Mouse (Mus musculus) c-Kit-positive CD71-negative TER-119-negative erythroid progenitor cells, embryonic 14.5 days (primary cell): Measurements from ENCODE around the gene Gm10134.

Experiments
- DNase-seq: peaks from one replicate; pipeline ENCODE4 v3.0.0-alpha.2; 2013; ENCODE audit warnings: low read depth

The Gm10134 gene

DNA sequence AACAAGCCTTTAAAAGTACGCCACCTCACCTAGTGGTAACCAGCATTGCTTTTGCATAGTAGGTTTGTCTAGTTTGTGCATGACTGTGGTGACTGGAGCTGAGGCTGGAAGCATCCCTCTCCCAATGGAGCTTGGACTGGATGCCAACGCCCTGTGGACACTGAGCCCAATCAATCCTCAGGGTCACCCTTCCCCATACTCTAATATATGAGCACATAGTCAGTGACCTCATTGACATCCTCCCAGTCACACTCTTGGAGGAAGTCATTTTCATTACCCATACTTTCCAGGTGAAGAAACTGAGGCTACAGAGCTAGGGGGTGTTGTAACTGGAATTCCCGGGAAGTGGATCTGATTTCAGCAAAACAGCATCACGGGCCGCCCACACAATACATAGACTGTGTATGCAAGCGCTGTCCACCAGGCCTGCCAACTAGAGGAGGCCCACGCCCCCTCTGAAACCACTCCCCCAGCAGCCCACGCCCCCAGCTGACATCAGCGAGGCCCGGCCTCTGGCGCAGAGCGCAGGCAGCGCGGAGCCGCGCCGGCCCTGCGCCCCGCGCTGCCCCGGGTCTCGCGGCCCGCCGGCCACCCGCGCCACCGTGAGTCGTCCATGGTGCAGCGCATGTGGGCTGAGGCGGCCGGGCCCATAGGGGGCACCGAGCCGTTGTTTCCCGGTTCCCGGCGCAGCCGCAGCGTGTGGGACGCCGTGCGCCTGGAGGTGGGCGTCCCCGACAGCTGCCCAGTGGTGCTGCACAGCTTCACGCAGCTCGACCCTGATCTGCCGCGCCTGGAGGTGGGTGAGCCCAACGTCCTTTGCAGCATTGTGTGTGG lies 27.3 kb downstream of the Gm10134 start:
- peak; percentile 70 for DNase-seq

GRCm38 (mm10) chr2:28533901-28534435 lies 28.1 kb downstream of the Gm10134 start:
- no peak for DNase-seq

DNA sequence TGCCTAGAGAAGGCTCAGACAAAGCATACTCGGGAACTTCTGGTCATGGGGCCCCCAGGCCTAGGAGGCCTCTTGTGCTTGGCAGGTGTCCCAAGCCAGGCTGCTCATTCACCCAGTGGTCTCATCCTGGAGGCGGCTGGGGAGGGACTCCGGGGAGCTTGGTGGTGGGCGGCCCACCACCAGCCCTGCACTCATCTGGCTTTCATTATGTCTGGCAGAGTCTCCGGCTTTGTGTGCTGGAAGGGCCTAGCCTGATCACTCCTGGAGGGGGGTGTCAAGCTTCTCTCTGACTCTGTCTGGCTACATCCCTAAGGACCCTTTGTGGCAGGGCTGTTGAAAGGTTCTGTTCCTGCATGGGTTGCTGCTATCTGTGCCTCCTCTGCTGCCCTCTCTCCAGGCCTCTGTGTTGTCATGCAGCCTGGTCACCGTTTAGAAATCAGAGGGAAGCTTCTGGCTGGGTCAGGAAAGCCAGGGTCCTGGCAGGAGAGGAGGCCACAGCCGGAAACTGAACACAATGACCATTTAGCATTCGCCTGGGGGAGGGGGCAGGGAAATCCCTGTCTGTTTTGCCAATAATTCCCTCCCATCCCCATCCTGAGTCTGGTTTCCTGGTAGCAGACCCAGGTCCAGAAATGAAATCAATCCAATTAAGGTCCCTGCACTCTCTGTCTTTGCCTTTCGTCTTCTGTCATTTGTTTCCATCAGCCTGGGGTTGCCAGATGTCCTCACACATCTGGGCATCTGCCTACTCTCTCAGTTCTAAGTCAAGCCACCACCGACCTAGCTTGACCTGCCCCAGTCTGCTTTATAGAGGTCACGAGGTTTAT lies 28.8 kb downstream of the Gm10134 start:
- no peak for DNase-seq

GRCm38 (mm10) chr2:28535263-28535540 lies 29.3 kb downstream of the Gm10134 start:
- DNase-seq = no peak

DNA sequence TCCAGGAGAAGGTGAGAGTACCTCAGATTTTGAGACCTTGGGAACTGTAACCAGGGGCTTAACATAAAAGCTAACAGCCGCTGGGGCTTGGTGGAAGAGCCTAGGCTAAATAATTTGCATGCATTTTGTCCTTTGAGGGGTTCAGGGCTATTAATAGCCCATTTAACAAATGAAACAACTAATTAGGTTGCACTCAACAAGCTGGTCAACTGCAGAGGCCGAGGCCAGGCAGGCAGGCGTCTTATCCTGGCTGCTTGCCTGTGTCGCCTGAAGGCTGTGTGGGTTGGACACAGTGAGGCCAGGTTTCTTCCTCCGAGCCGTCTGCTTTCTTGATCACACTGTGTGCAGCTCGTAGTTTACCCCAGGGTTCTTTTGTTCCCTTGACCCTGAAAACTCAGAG lies 29.8 kb downstream of the Gm10134 start:
- DNase-seq = no peak

GRCm38 (mm10) chr2:28536166-28536565 lies 30.3 kb downstream of the Gm10134 start:
- no peak for DNase-seq

DNA sequence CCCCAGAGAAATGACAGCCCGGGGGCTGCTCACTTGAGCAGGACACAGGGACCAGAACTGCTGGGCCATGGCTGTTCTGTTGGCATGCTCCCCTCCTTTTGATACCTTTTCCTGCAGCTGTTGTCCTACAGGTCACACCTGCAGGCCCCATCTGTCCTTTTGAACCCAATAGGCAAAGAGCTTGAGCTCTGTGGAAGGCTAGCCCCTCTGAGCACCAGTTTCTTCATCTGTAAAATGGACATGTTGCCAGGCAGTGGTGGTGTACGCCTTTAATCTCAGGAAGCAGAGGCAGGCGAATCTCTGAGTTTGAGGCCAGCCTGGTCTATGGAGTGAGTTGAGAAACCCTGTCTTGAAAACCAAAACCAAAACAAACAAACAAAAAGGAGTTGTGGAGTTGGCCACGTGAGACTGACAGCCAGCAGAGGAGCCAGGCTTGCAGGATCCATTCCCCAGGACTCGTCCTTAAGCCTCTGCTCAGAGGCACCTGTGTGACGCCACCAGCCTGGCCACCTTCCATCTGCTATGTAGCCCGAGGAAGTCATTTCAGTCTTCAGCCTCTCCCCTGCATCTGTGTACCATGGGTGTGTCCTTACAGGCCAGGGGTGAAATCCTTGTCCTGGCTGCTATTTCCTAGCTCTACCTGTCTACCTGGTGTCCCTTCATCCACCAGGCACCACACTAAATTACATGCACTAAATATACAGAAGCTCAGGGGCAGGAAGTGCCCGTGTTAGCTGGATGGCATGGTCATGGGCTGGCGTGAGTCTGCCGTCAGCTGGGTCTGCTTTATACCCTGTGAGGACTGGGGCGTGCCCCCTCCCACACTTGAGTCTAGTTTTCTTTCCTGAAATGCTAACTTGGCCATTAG lies 31.1 kb downstream of the Gm10134 start:
- DNase-seq = no peak

DNA sequence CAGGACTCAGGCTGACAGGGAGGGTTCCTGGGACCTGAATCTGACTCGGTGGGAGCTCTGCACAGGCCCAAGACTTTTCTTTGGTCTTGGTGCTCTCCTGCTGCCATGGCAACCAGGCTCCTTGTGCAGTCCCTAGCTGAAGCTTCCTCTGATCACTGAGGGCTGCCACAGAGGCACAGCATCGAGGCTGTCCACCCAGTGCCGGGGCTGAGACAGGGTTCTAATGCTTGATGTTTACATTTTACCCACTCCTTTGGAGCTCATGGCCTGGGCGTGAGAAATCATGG lies 31.7 kb downstream of the Gm10134 start:
- DNase-seq = no peak

- no peak for DNase-seq
These were observed 32.3 kb downstream of the Gm10134 start for GRCm38 (mm10) chr2:28537995-28538816.

DNA sequence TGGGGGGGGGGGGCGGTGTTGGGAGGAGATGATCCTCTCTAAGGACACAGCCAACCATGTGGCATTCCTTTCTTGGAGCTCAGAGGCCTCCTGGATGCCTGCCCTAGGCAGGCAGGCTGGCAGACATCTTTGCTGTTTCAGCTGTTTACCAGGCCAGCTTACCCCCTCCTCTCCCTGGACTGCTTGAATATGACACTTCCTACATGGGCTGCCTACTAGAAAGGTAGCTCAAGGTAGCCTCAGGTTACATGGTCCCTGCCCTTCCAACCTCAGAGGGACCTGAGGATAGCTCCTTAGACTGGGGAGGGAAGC lies 32.9 kb downstream of the Gm10134 start:
- no peak for DNase-seq

DNA sequence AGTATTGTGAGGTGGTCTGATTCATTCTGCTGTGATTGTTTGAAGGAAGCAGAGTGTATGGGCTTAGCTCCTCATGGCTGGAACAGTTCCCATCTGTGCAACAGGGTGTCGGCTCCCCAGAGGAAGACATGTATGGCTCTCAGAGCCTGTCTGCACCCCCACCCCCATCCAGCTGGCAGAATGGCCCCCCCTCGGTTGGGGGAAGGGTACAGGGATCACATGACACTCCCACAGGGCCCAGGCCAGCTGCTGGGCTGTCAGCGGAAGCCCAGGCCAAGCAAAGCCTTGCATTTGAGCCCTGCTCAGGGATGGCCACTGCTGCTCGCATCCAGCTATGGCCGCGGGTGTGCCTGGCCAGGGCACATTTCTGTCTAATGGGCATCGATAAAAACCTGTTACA lies 33.3 kb downstream of the Gm10134 start:
- DNase-seq = no peak

GRCm38 (mm10) chr2:28539949-28540348 lies 34.1 kb downstream of the Gm10134 start:
- peak; percentile 39 for DNase-seq

DNA sequence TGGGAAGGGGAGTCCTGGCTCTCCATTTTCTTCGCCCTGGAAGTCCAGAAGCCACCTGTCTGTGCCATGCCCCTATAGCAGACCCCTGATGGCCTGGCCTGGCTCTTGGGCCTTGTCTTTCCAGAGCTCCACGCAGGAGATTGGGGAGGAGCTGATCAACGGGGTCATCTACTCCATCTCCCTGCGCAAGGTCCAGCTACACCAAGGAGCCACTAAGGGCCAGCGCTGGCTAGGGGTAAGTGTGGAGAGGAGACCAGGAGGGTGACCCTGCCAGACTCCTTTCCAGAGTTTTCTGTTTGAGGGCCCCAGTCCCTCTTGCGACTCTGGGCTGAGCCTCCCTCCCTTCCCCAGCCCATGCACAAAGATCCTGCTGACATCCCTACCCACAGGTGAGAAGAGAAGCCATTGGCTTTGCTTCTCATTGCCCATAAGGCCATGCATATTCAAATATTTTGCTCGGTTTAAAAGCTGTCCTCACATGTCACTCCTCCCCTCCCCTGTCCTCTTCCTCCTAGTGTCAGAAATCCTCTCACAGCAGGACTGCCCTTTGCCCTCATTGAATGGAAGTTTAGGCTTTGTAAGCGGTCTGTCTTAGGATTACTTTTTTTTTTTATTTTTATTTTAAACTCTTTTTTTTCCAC lies 34.8 kb downstream of the Gm10134 start:
- DNase-seq = no peak

GRCm38 (mm10) chr2:28543894-28544293 lies 38.0 kb downstream of the Gm10134 start:
- no peak for DNase-seq

DNA sequence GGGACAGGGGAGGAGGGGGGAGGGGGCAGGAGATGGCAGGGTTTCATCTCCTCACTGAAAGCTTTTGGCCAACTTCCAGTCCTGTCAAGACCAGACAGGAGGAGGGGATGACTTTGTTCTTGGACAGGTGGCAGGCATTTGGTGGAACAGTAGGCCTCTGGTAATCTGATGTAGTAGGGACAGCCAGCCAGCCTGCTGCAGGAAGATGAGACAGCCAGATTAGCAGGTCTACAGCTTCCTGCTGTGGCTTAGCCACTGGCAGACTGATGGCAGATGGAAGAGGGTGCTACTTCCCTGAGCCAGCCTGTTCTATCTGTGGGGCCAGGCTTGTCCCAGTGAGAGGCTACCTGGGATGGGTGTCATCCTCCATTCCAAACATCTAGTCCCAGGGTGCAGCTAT lies 40.1 kb downstream of the Gm10134 start:
- DNase-seq = no peak

DNA sequence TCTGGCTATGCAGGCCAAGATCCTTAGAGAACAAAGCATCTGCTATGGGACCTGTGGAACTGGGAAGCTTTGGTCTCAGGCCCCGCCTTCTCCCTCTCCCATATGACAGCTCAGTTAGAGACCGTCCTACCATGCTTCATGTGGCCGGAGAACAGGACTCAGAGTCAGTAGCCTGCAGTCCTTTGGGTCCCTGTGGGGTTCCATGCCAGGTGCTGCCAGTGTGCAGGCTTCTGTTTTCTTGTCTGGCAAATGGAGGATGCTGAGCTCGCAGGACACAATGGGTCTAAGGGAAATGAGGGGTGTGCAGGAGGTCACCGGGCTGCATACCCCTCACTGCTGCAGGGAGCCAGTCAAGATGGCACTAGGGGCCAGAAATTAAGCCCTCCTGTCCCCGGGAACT lies 40.7 kb downstream of the Gm10134 start:
- DNase-seq = no peak

GRCm38 (mm10) chr2:28547237-28548172 lies 41.6 kb downstream of the Gm10134 start:
- peak; percentile 85 for DNase-seq

DNA sequence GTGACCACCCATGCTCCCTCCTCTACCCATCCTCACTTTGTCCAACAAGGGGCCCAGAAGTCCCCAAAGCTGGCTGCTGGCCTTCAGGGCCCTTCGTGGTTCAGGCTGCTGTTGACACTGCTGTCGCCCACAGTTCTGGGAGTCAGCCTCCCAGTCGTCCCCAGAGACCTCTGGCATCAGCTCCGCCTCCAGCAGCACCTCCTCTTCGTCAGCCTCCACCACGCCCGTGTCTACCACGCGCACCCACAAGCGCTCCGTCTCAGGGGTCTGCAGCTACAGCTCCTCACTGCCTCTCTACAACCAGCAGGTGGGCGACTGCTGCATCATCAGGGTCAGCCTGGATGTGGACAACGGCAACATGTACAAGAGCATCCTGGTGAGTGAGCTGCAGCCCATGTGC lies 43.3 kb downstream of the Gm10134 start:
- no peak for DNase-seq

DNA sequence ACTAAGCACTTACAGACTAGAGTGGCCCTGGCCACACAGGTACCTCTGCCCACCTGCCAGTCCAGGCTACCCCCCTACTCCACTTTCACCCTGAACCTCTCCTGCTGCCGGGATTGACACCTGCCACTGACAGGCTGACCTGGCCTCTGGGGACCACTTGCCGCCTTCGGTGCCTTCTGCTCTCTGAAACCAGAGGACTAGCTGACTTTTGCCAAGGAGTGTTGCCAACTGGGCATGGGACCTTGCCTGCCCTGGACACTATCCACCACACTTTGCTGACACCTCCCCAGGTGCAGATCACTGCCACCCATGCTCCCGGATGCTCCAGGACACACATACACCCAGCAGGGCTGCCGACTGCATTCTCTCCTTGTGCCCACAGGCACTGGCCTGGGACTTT lies 46.4 kb downstream of the Gm10134 start:
- DNase-seq = no peak
